9 mouse cellular contexts compared by ENCODE assay signal in the genomic region with DNA sequence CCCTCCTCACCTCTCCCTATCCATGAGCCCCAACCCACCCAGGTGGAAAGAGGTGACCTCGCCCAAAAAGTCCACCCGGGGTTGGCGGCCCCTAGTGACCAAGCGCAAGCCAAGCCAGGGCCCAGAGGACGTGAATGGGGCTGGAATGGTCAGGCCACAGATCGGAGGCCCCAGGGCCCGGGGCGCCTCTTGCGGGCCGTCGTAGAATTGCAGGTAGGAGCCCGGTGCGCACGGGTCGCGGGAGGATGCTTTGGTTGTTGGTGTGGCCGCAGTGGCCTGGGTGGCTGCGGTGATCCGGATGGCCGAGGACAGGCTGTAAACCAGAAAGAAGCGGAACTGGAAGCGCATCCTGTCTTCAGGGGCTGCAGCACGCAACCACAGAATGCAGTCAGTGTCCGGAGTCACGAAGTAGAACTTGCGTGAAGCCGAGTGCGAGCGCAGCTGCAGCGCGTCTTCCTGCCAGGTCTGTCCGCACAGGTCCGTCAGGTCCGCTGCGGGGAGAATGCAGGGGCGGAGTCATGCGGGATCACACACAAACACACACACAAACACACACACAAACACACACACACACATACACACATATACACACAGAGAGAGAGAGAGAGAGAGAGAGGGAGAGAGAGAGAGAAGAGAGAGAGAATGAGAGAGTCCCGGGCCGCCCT. TPM values are rescaled to one million over a fixed set of nuclear protein-coding genes. Genes with fewer than 3 reads are reported as not detected.
DNase-seq lines count a peak whose midpoint lies in the region; ATAC-seq and TF ChIP-seq lines count a peak whose summit lies in the region.
"Had no signal": no experiment of that assay in that cellular context is flagged by ENCODE, and none has a peak within 500 bp of the region (broad histone marks: within the 10 kb centered on the region; RNA-seq: fewer than 3 reads in every experiment).

No protein-coding gene starts in this region.

- H3K4me1 ChIP-seq in ES-E14 (ENCODE audit: control insufficient read depth in 2 of 2, insufficient read depth in 2 of 2, low read length in 2 of 2, poor library complexity in 1 of 2), result peaks cover 0 to 5% of the 10 kb centered on the region in 2 experiments; a peak in 1 of 4 replicates
- H3K4me1 ChIP-seq in cerebellum, adult 2 months (ENCODE audit: control insufficient read depth, insufficient read depth, low read length), result no peaks in the 10 kb centered on the region
- H3K4me1 ChIP-seq in forebrain, embryonic 14.5 days (ENCODE audit: control insufficient read depth, insufficient read depth, low read length), result 0 out of 2 replicates have a peak, but pooled peaks cover 2% of the 10 kb centered on the region

- no peak for ATAC-seq in forebrain, embryonic 14.5 days

- intact Hi-C loops in heart, postnatal 25 days (cut with DNase I), result no loop called here

- in situ Hi-C loops in ES-E14 (cut with MboI; ENCODE audit: low sequenced_read_pairs in 2 of 2, unreplicated experiment in 2 of 2), result no loop called here

- peak overlapping the region; percentile 67 to 75 for H3K4me3 ChIP-seq in ES-E14 (ENCODE audit: insufficient read depth in 1 of 2, low read depth in 1 of 2, low read length in 2 of 2, poor library complexity in 1 of 2, severe bottlenecking in 1 of 2)
- H3K4me3 ChIP-seq in cerebellum, adult 2 months (replicated peaks; ENCODE audit: insufficient read depth, low read depth, low read length), result peak overlapping the region; percentile 53
- H3K4me3 ChIP-seq in forebrain, embryonic 14.5 days (ENCODE audit: low read depth, low read length), result peak overlapping the region; percentile 25
- H3K4me3 ChIP-seq: myocyte had no signal

- peak overlapping the region; percentile 54 for H3K4me2 ChIP-seq in forebrain, embryonic 14.5 days (ENCODE audit: low read length)

- H3K27ac ChIP-seq in ES-E14 (ENCODE audit: insufficient read depth, low read depth, low read length, poor library complexity, severe bottlenecking), result no peak overlapping the region
- no peak overlapping the region for H3K27ac ChIP-seq in cerebellum, adult 2 months (ENCODE audit: insufficient read depth, low read length)
- H3K27ac ChIP-seq in forebrain, embryonic 14.5 days (ENCODE audit: low read depth, low read length), result no peak overlapping the region

- TF ChIP-seq CTCF in cerebellum, adult 2 months (IDR thresholded peaks at IDR 0.05; ENCODE audit: borderline replicate concordance, insufficient read depth, low read depth, low read length), result peak; percentile 71

- 4% methylated on average over 39 of the region's 39 CpGs for WGBS in cerebellum, adult 2 months
- WGBS in forebrain, embryonic 14.5 days, result 4% methylated on average over 39 of the region's 39 CpGs

- peak; percentile 55 for DNase-seq in ES-E14 (ENCODE audit: low read depth, low spot score)
- DNase-seq in cerebellum, adult 2 months, result peak; percentile 80 to 86
- DNase-seq in forebrain, embryonic 14.5 days (ENCODE audit: low spot score), result peak; percentile 35
- DNase-seq in heart, postnatal 25 days (ENCODE audit: low spot score), result peak; percentile 31
- DNase-seq in kidney, postnatal 4 days, result peak; percentile 77 to 86
- peak; percentile 70 for DNase-seq in lung, postnatal 10 days
- DNase-seq in ovary, postnatal 10 days (ENCODE audit: low spot score), result peak; percentile 35
- peak; percentile 38 for DNase-seq in urinary bladder, postnatal 25 days (ENCODE audit: low spot score)

- no peaks in the 10 kb centered on the region for H3K27me3 ChIP-seq in cerebellum, adult 2 months (ENCODE audit: control insufficient read depth, insufficient read depth, low read length)
- H3K27me3 ChIP-seq in forebrain, embryonic 14.5 days (replicated peaks; ENCODE audit: control insufficient read depth, insufficient read depth, low read length), result 0 out of 2 replicates have a peak, but pooled peaks cover 9% of the 10 kb centered on the region

- TF ChIP-seq POLR2A in cerebellum, adult 2 months (IDR thresholded peaks at IDR 0.05; ENCODE audit: borderline replicate concordance, insufficient read depth, low read length), result peak; percentile 18; the same call in 1 of the 2 replicates

- peak overlapping the region; percentile 64 for H3K9ac ChIP-seq in ES-E14 (ENCODE audit: insufficient read depth, low read depth, low read length, poor library complexity, severe bottlenecking)
- H3K9ac ChIP-seq in forebrain, embryonic 14.5 days (ENCODE audit: low read length), result peak overlapping the region; percentile 40

- 0 out of 2 replicates have a peak, but pooled peaks cover 2% of the 10 kb centered on the region for H3K36me3 ChIP-seq in ES-E14 (ENCODE audit: control insufficient read depth, insufficient read depth, low read length, poor library complexity, severe bottlenecking)
- H3K36me3 ChIP-seq in forebrain, embryonic 14.5 days (ENCODE audit: control insufficient read depth, insufficient read depth, low read length), result no peaks in the 10 kb centered on the region

- H3K9me3 ChIP-seq in ES-E14 (ENCODE audit: control insufficient read depth, insufficient read depth, low read depth, low read length), result no peaks in the 10 kb centered on the region
- H3K9me3 ChIP-seq in forebrain, embryonic 14.5 days (replicated peaks; ENCODE audit: control insufficient read depth, low read length), result no peaks in the 10 kb centered on the region

TF ChIP-seq in ES-E14, 5 proteins besides CTCF, POLR2A, EP300 and RAD21:
- TF ChIP-seq HCFC1 (IDR thresholded peaks at IDR 0.05; ENCODE audit: borderline replicate concordance, insufficient read depth, low read length), result no peak
- no peak for TF ChIP-seq MAFK (IDR thresholded peaks at IDR 0.05; ENCODE audit: insufficient read depth, low read depth, low read length)
- no peak for TF ChIP-seq CHD2 (IDR thresholded peaks at IDR 0.05; ENCODE audit: low read depth, low read length)
- TF ChIP-seq ZC3H11A (IDR thresholded peaks at IDR 0.05; ENCODE audit: borderline replicate concordance, low read depth, low read length), result no peak
- TF ChIP-seq ZNF384 (IDR thresholded peaks at IDR 0.05; ENCODE audit: low read depth, low read length), result no peak

RNA-seq across cellular contexts. Expression of a gene that starts 3.9 kb away (rescaled TPM):
- not detected in 2 replicates for total RNA-seq in ES-E14 (2012; rRNA removed)
- polyA plus RNA-seq in cerebellum, adult 2 months (2012; rRNA removed), result not detected in 2 replicates
- polyA plus RNA-seq in forebrain, embryonic 14.5 days (2014; fragmentation: Nextera tagmentation; extraction: Ambion mirVana), result not detected in 2 replicates
- not detected for total RNA-seq in heart, postnatal 25 days (2021)
- polyA plus RNA-seq: myocyte had no signal

RNA-seq across cellular contexts. Expression of a gene that starts 15.2 kb away (rescaled TPM):
- total RNA-seq in ES-E14 (2012; rRNA removed), result 161 and 173 TPM in 2 replicates
- polyA plus RNA-seq in cerebellum, adult 2 months (2012; rRNA removed), result 162 and 169 TPM in 2 replicates
- polyA plus RNA-seq in forebrain, embryonic 14.5 days (2014; fragmentation: Nextera tagmentation; extraction: Ambion mirVana), result 52.4 and 68.4 TPM in 2 replicates
- 10 to 100 TPM; 33.0 to 33.3 TPM for total RNA-seq in heart, postnatal 25 days (2021)

Comparison
In these comparisons a context has a peak if more than half of its experiments do, and no peak if none do; other contexts are left out.
1. DNase-seq: peak in every context shown above with its lines; median percentile 83 in cerebellum, adult 2 months; 82 in kidney, postnatal 4 days; 70 in lung, postnatal 10 days; 55 in ES-E14; 38 in urinary bladder, postnatal 25 days; 35 in forebrain, embryonic 14.5 days; 35 in ovary, postnatal 10 days; 31 in heart, postnatal 25 days.